Mouse (Mus musculus) forebrain, embryonic 15.5 days (tissue): Measurements from ENCODE around the gene Srd5a1. TPM values are rescaled to one million over a fixed set of nuclear protein-coding genes. Genes with fewer than 3 reads are reported as not detected.
"Not testable (repeated sequence)": the region's sequence is repeated elsewhere in the genome, so short reads cannot be mapped to it uniquely, and the experiment has no call there.

Experiments
- ATAC-seq: fragments of 200-750 bp; cut with Nextera tagmentation; replicated peaks from 2 replicates; pipeline ENCODE4 v1.8.0; 2017; ENCODE audit warnings: mild to moderate bottlenecking, moderate TSS enrichment, moderate library complexity
- H3K27ac ChIP-seq: fragments of 300-500 bp; sonication (generic); replicated peaks from 2 replicates; pipeline ENCODE4 v1.5.1; 2015; ENCODE audit warnings: mild to moderate bottlenecking, inconsistent platforms
- H3K27me3 ChIP-seq: fragments of 300-500 bp; sonication (generic); 2 replicates; pipeline ENCODE4 v1.6.1; 2015; ENCODE audit warnings: inconsistent platforms
- H3K36me3 ChIP-seq: fragments of 300-500 bp; sonication (generic); 2 replicates; pipeline ENCODE4 v1.6.1; 2015; ENCODE audit warnings: mild to moderate bottlenecking, inconsistent platforms
- H3K4me1 ChIP-seq: fragments of 300-500 bp; sonication (generic); 2 replicates; pipeline ENCODE4 v1.6.1; 2015; ENCODE audit warnings: inconsistent platforms
- H3K4me2 ChIP-seq: fragments of 300-500 bp; sonication (generic); replicated peaks from 2 replicates; pipeline ENCODE4 v1.6.1; 2015; ENCODE audit warnings: mild to moderate bottlenecking, inconsistent platforms
- H3K4me3 ChIP-seq: fragments of 300-500 bp; sonication (generic); 2 replicates; pipeline ENCODE4 v1.5.1; 2015; ENCODE audit warnings: mild to moderate bottlenecking, inconsistent platforms
- H3K9ac ChIP-seq: fragments of 300-500 bp; sonication (generic); replicated peaks from 2 replicates; pipeline ENCODE4 v1.6.1; 2015; ENCODE audit warnings: mild to moderate bottlenecking, inconsistent platforms
- H3K9me3 ChIP-seq: fragments of 300-500 bp; sonication (generic); 2 replicates; pipeline ENCODE4 v1.6.1; 2016; ENCODE audit warnings: inconsistent platforms
- WGBS: fragments of 180-500 bp; shearing (Covaris S2); methylation state at CpG from one replicate; pipeline ENCODE4 v1.1.7; 2015; ENCODE audit warnings: mixed read lengths; 5-methylcytosine and 5-hydroxymethylcytosine counted together
- polyA plus RNA-seq: library from polyadenylated mRNA; unstranded; fragments of >200 nt; fragmentation: Nextera tagmentation; extraction: Ambion mirVana; gene quantifications from 2 replicates; pipeline ENCODE4 v1.2.1, GENCODE M21; 2015

Srd5a1 gene
- polyA plus RNA-seq, 1 experiment from 2014 or later, result 24.1 TPM

GRCm38 (mm10) chr13:69638108-69638626, 26.9 kb upstream of the Srd5a1 start:
- Histone ChIP-seq H3K36me3 (peaks cover 53% of the 10 kb centered on the region), H3K27ac (no peak overlapping the region), H3K4me3 (no peak overlapping the region), H3K27me3 (no peaks in the 10 kb centered on the region), H3K4me1 (no peaks in the 10 kb centered on the region), H3K9ac (no peak overlapping the region), H3K9me3 (no peaks in the 10 kb centered on the region), H3K4me2 (no peak overlapping the region)
- no peak for ATAC-seq
- WGBS, result 90% methylated on average over 6 of the region's 6 CpGs

GRCm38 (mm10) chr13:69637657-69638056, 26.4 kb upstream of the Srd5a1 start:
- peaks cover 56% of the 10 kb centered on the region for H3K36me3 ChIP-seq
- H3K4me1 ChIP-seq, result no peaks in the 10 kb centered on the region

GRCm38 (mm10) chr13:69636816-69637215, 25.6 kb upstream of the Srd5a1 start:
- no peak overlapping the region for H3K9ac ChIP-seq
- H3K27me3 ChIP-seq, result no peaks in the 10 kb centered on the region
- WGBS, result 90% methylated on average over 6 of the region's 6 CpGs
- H3K36me3 ChIP-seq, result peaks cover 65% of the 10 kb centered on the region
- no peak overlapping the region for H3K4me3 ChIP-seq
- no peaks in the 10 kb centered on the region for H3K9me3 ChIP-seq
- no peak for ATAC-seq
- H3K4me1 ChIP-seq, result no peaks in the 10 kb centered on the region
- H3K27ac ChIP-seq, result no peak overlapping the region
- H3K4me2 ChIP-seq, result no peak overlapping the region

More at GRCm38 (mm10) chr13:69637657-69638056, 26.4 kb upstream of the Srd5a1 start:
- Histone ChIP-seq H3K4me3 (no peak overlapping the region), H3K4me2 (no peak overlapping the region), H3K27me3 (no peaks in the 10 kb centered on the region), H3K9ac (no peak overlapping the region), H3K9me3 (no peaks in the 10 kb centered on the region), H3K27ac (no peak overlapping the region)
- 91% methylated on average over 9 of the region's 9 CpGs for WGBS
- no peak for ATAC-seq

DNA sequence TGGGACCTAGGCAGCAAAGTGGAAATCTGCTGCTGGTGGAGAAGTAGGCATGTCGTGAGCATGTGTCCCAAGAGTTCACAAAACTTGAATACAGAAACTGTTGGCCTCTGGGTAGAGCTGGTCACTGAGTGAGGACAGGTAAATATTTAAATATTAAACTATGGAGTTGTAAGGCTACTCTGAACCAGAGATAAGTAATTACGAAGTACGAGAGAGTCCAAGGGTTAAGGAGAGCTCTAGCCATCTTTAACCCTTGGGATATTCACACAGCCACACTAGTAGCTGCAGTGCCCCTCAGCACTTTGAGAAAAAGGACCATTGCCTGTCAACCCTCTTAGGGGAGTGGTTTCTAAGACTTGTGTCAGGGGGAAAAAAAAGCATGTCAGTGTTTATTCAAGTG, 25.1 kb upstream of the Srd5a1 start:
- Histone ChIP-seq H3K36me3 (peaks cover 69% of the 10 kb centered on the region), H3K27ac (no peak overlapping the region), H3K4me1 (no peaks in the 10 kb centered on the region), H3K4me3 (no peak overlapping the region), H3K9ac (no peak overlapping the region), H3K9me3 (no peaks in the 10 kb centered on the region), H3K27me3 (no peaks in the 10 kb centered on the region), H3K4me2 (no peak overlapping the region)
- WGBS, result 90% methylated on average over 3 of the region's 3 CpGs
- ATAC-seq, result no peak

DNA sequence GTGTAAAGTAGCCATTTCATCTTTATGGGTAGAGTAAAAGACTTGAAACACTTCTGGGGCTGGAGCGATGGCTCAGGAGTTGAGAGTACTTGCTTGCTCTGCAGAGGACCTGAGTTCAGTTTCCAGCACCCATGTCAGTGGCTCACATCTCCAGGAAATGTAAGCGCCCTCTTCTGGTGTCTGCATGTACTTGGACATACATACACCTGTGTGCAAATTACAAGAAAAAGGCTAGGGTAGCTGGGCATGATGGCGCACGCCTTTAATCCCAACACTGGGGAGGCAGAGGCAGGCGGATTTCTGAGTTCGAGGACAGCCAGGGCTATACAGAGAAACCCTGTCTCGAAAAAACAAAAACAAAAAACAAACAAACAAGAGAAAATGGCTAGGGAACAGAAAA, 24.6 kb upstream of the Srd5a1 start:
- not testable (repeated sequence) for H3K9me3 ChIP-seq, H3K4me2 ChIP-seq, H3K27me3 ChIP-seq, H3K27ac ChIP-seq, H3K9ac ChIP-seq, ATAC-seq, H3K4me1 ChIP-seq, H3K4me3 ChIP-seq
- H3K36me3 ChIP-seq, result peaks cover 74% of the 10 kb centered on the region
- WGBS, result 95% methylated on average over 7 of the region's 7 CpGs

GRCm38 (mm10) chr13:69633988-69634387, 22.7 kb upstream of the Srd5a1 start:
- Histone ChIP-seq H3K9ac (no peak overlapping the region), H3K4me3 (no peak overlapping the region), H3K4me1 (no peaks in the 10 kb centered on the region), H3K27me3 (no peaks in the 10 kb centered on the region), H3K36me3 (peaks cover 87% of the 10 kb centered on the region), H3K27ac (no peak overlapping the region), H3K4me2 (no peak overlapping the region), H3K9me3 (no peaks in the 10 kb centered on the region)
- WGBS, result 94% methylated on average over 2 of the region's 2 CpGs
- no peak for ATAC-seq

DNA sequence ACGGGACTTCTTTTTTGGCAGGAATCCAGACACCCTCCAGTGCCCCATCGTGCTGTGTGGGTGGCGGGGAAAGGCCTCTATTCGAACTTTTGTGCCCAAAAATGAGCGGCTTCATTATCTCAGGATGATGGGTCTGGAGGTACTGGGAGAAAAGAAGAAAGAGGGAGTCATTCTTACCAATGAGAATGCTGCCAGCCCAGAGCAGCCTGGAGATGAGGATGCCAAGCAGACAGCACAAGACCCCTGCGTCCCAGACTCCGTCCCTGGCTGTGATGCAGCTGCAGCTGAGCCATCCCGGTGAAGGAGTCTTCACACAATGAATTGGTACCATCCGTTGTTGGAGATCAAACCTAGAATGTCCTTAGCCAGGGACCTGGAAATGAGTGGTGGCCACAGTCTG, 22.3 kb upstream of the Srd5a1 start:
- ATAC-seq, result no peak
- H3K36me3 ChIP-seq, result peaks cover 89% of the 10 kb centered on the region

DNA sequence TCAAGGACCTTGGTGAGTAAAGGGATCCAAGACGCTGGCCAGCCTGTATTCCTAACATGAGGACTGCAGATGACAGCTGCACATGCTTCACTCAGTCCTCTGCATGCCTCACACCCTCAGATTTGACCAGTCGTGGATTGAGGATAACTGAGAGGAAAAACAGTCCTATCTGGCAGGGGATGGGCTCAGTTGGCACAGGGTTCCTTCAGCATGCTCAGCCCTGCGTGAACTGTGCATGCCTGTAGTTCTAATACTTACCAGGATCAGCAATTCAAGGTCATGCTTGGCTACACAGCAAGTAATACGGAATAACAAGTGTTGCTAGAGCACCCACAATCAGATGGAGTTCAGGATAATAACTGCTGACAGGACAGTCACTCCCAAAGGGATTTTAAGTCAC, 20.4 kb upstream of the Srd5a1 start:
- H3K27me3 ChIP-seq, result no peaks in the 10 kb centered on the region
- no peaks in the 10 kb centered on the region for H3K4me1 ChIP-seq
- H3K9ac ChIP-seq, result no peak overlapping the region
- WGBS, result 87% methylated on average over 4 of the region's 4 CpGs
- no peaks in the 10 kb centered on the region for H3K9me3 ChIP-seq
- no peak overlapping the region for H3K27ac ChIP-seq
- no peak overlapping the region for H3K4me2 ChIP-seq
- peaks cover 98% of the 10 kb centered on the region for H3K36me3 ChIP-seq
- no peak overlapping the region for H3K4me3 ChIP-seq
- no peak for ATAC-seq

More for the DNA sequence above, 22.3 kb upstream of the Srd5a1 start:
- Histone ChIP-seq H3K27ac (no peak overlapping the region), H3K4me1 (no peaks in the 10 kb centered on the region), H3K9me3 (no peaks in the 10 kb centered on the region), H3K9ac (no peak overlapping the region), H3K4me3 (no peak overlapping the region), H3K27me3 (no peaks in the 10 kb centered on the region), H3K4me2 (no peak overlapping the region)
- 68% methylated on average over 9 of the region's 9 CpGs for WGBS

DNA sequence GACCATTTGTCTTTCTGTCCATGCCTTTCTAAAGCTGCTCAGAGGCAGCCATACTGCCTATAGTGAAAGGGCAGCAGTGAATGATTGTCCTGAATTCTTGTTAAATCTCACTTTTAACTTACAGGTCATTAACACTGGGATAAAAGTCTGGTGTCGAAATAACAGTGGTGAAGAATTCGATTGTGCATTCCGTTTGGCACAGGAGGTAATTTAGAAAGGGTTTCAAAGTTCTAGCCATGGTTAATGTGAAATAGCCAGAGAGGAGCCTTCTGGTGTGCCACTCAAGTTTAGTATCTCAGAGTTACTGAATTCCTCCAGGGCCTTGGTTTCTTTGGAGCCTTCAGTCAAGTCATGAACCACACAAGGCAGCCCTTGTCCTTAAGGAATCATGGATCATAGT, 19.9 kb upstream of the Srd5a1 start:
- ATAC-seq, result no peak
- WGBS, result 96% methylated on average over 3 of the region's 3 CpGs
- Histone ChIP-seq H3K27me3 (no peaks in the 10 kb centered on the region), H3K4me1 (no peaks in the 10 kb centered on the region), H3K4me3 (no peak overlapping the region), H3K27ac (no peak overlapping the region), H3K9me3 (no peaks in the 10 kb centered on the region), H3K4me2 (no peak overlapping the region), H3K36me3 (peaks cover 98% of the 10 kb centered on the region), H3K9ac (no peak overlapping the region)

GRCm38 (mm10) chr13:69630576-69630975, 19.3 kb upstream of the Srd5a1 start:
- no peak overlapping the region for H3K4me3 ChIP-seq
- no peak for ATAC-seq
- H3K9me3 ChIP-seq, result no peaks in the 10 kb centered on the region
- H3K27me3 ChIP-seq, result no peaks in the 10 kb centered on the region
- 79% methylated on average over 8 of the region's 8 CpGs for WGBS
- no peak overlapping the region for H3K9ac ChIP-seq
- H3K4me1 ChIP-seq, result no peaks in the 10 kb centered on the region
- no peak overlapping the region for H3K4me2 ChIP-seq
- peaks cover 97% of the 10 kb centered on the region for H3K36me3 ChIP-seq
- no peak overlapping the region for H3K27ac ChIP-seq

GRCm38 (mm10) chr13:69627941-69628340, 16.7 kb upstream of the Srd5a1 start:
- no peak for ATAC-seq
- Histone ChIP-seq H3K9ac (no peak overlapping the region), H3K4me3 (no peak overlapping the region), H3K27ac (no peak overlapping the region), H3K36me3 (peaks cover 97% of the 10 kb centered on the region), H3K27me3 (no peaks in the 10 kb centered on the region), H3K9me3 (no peaks in the 10 kb centered on the region), H3K4me1 (no peaks in the 10 kb centered on the region), H3K4me2 (no peak overlapping the region)
- WGBS, result 98% methylated on average over 3 of the region's 3 CpGs

- H3K9ac ChIP-seq, result no peak overlapping the region
- no peak for ATAC-seq
- no peak overlapping the region for H3K4me2 ChIP-seq
- H3K4me3 ChIP-seq, result no peak overlapping the region
- 88% methylated on average over 3 of the region's 3 CpGs for WGBS
- H3K27ac ChIP-seq, result no peak overlapping the region
- H3K36me3 ChIP-seq, result peaks cover 89% of the 10 kb centered on the region
- no peaks in the 10 kb centered on the region for H3K4me1 ChIP-seq
- no peaks in the 10 kb centered on the region for H3K9me3 ChIP-seq
- H3K27me3 ChIP-seq, result no peaks in the 10 kb centered on the region
Observed at GRCm38 (mm10) chr13:69624510-69624909, 13.3 kb upstream of the Srd5a1 start.

GRCm38 (mm10) chr13:69623843-69624242, 12.6 kb upstream of the Srd5a1 start:
- H3K27ac ChIP-seq, result no peak overlapping the region
- no peaks in the 10 kb centered on the region for H3K27me3 ChIP-seq
- 75% methylated on average over 5 of the region's 5 CpGs for WGBS
- H3K9ac ChIP-seq, result no peak overlapping the region
- H3K9me3 ChIP-seq, result no peaks in the 10 kb centered on the region
- no peak for ATAC-seq
- H3K36me3 ChIP-seq, result peaks cover 89% of the 10 kb centered on the region
- no peak overlapping the region for H3K4me3 ChIP-seq
- no peaks in the 10 kb centered on the region for H3K4me1 ChIP-seq
- no peak overlapping the region for H3K4me2 ChIP-seq
